Mouse (Mus musculus) kidney, embryonic 16.5 days (tissue): ENCODE measurements at regions not wholly inside any gene's neighbourhood (a gene's known extent, or its start where the extent isn't known, plus 50 kb on each side); places are given as distances from the start of the nearest gene placed in this dataset.

Source experiments
- ATAC-seq: fragments of 200-750 bp; cut with Nextera tagmentation; 2 replicates; pipeline ENCODE4 v1.8.0; 2017; ENCODE audit warnings: moderate TSS enrichment; ENCODE audit not compliant: low FRiP score, low TSS enrichment
- H3K27ac ChIP-seq: fragments of 300-500 bp; sonication (generic); 2 replicates; pipeline ENCODE4 v1.5.1; 2014; ENCODE audit warnings: low read length
- H3K27me3 ChIP-seq: fragments of 300-500 bp; sonication (generic); 2 replicates; pipeline ENCODE4 v1.6.1; 2014; ENCODE audit warnings: low read length, control low read depth, mixed read lengths; ENCODE audit not compliant: insufficient read depth
- H3K36me3 ChIP-seq: fragments of 300-500 bp; sonication (generic); 2 replicates; pipeline ENCODE4 v1.6.1; 2014; ENCODE audit warnings: low read length, control low read depth, mixed read lengths; ENCODE audit not compliant: insufficient read depth
- H3K4me1 ChIP-seq: fragments of 300-500 bp; sonication (generic); 2 replicates; pipeline ENCODE4 v1.6.1; 2014; ENCODE audit warnings: low read length, control low read depth, mixed read lengths; ENCODE audit not compliant: insufficient read depth
- H3K4me2 ChIP-seq: fragments of 300-500 bp; sonication (generic); replicated peaks from 2 replicates; pipeline ENCODE4 v1.6.1; 2014; ENCODE audit warnings: low read depth, low read length
- H3K4me3 ChIP-seq: fragments of 300-500 bp; sonication (generic); 2 replicates; pipeline ENCODE4 v1.5.1; 2014; ENCODE audit warnings: mild to moderate bottlenecking, low read length
- H3K9ac ChIP-seq: fragments of 300-500 bp; sonication (generic); replicated peaks from 2 replicates; pipeline ENCODE4 v1.6.1; 2014; ENCODE audit warnings: low read length
- H3K9me3 ChIP-seq: fragments of 300-500 bp; sonication (generic); 2 replicates; pipeline ENCODE4 v1.6.1; 2016; ENCODE audit warnings: low read length, control low read depth
- WGBS: fragments of 180-500 bp; shearing (Covaris S2); extraction: QIAGEN DNeasy Blood & Tissue Kit; methylation state at CpG from one replicate; pipeline ENCODE4 v1.1.7; 2014; 5-methylcytosine and 5-hydroxymethylcytosine counted together

GRCm38 (mm10) chr7:137766721-137767120 lies 329.3 kb downstream of the Glrx3 start:
- WGBS = 72% methylated on average over 2 of the region's 2 CpGs
- Histone ChIP-seq H3K36me3 (no peaks in the 10 kb centered on the region), H3K9me3 (no peaks in the 10 kb centered on the region), H3K27ac (no peak overlapping the region), H3K27me3 (no peaks in the 10 kb centered on the region), H3K9ac (no peak overlapping the region), H3K4me2 (no peak overlapping the region), H3K4me3 (no peak overlapping the region), H3K4me1 (no peaks in the 10 kb centered on the region)
- no peak for ATAC-seq

GRCm38 (mm10) chr7:137773051-137773964 lies 335.9 kb downstream of the Glrx3 start:
- Histone ChIP-seq H3K9ac (no peak overlapping the region), H3K4me1 (no peaks in the 10 kb centered on the region), H3K4me2 (no peak overlapping the region), H3K36me3 (no peaks in the 10 kb centered on the region), H3K9me3 (no peaks in the 10 kb centered on the region), H3K27ac (no peak overlapping the region), H3K4me3 (no peak overlapping the region), H3K27me3 (no peaks in the 10 kb centered on the region)
- WGBS = 85% methylated on average over 7 of the region's 7 CpGs
- ATAC-seq = no peak

GRCm38 (mm10) chr7:137773965-137774310 lies 336.5 kb downstream of the Glrx3 start:
- H3K4me3 ChIP-seq = no peak overlapping the region
- WGBS = 46% methylated on average over 7 of the region's 7 CpGs
- H3K4me1 ChIP-seq = no peaks in the 10 kb centered on the region
- no peak overlapping the region for H3K27ac ChIP-seq
- H3K9me3 ChIP-seq = no peaks in the 10 kb centered on the region
- H3K4me2 ChIP-seq = no peak overlapping the region
- ATAC-seq = no peak
- no peak overlapping the region for H3K9ac ChIP-seq
- H3K27me3 ChIP-seq = no peaks in the 10 kb centered on the region
- H3K36me3 ChIP-seq = no peaks in the 10 kb centered on the region

DNA sequence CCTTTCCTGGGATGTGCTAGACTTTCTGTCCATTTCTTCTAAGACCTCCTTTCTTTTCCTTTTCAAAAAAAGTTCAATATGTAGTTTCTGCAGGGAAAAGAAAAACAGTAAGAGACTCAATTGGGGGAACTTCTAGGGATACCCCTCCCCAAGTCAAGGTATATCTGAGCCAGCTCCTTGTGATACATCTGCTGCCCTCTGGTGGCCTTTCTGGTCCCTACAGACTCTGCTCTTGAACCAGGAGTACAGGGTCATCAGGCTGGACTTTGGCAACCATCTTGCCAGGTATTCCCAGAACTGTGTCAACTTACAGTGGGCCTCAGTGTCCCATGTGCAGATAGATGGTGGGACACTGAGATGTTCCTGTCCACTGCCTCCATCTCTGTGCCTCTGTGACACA lies 346.5 kb downstream of the Glrx3 start:
- Histone ChIP-seq H3K9ac (no peak overlapping the region), H3K9me3 (no peaks in the 10 kb centered on the region; the same call in 1 of the 2 replicates), H3K4me3 (no peak overlapping the region), H3K4me2 (no peak overlapping the region), H3K27me3 (no peaks in the 10 kb centered on the region), H3K27ac (no peak overlapping the region), H3K36me3 (no peaks in the 10 kb centered on the region), H3K4me1 (no peaks in the 10 kb centered on the region)
- no peak for ATAC-seq

GRCm38 (mm10) chr7:137805361-137805760 lies 367.9 kb downstream of the Glrx3 start:
- ATAC-seq = no peak
- 58% methylated on average over 6 of the region's 6 CpGs for whole genome bisulfite sequencing
- H3K9me3 ChIP-seq = no peaks in the 10 kb centered on the region
- no peaks in the 10 kb centered on the region for H3K36me3 ChIP-seq
- H3K4me3 ChIP-seq = no peak overlapping the region
- H3K27me3 ChIP-seq = no peaks in the 10 kb centered on the region
- H3K4me1 ChIP-seq = no peaks in the 10 kb centered on the region
- no peak overlapping the region for H3K9ac ChIP-seq
- H3K27ac ChIP-seq = no peak overlapping the region
- H3K4me2 ChIP-seq = no peak overlapping the region

GRCm38 (mm10) chr7:137812839-137813238 lies 375.4 kb downstream of the Glrx3 start:
- WGBS = 87% methylated on average over 3 of the region's 3 CpGs
- Histone ChIP-seq H3K9me3 (no peaks in the 10 kb centered on the region), H3K27ac (no peak overlapping the region), H3K4me2 (no peak overlapping the region), H3K27me3 (no peaks in the 10 kb centered on the region), H3K36me3 (no peaks in the 10 kb centered on the region), H3K4me3 (no peak overlapping the region), H3K4me1 (no peaks in the 10 kb centered on the region), H3K9ac (no peak overlapping the region)
- ATAC-seq = no peak

DNA sequence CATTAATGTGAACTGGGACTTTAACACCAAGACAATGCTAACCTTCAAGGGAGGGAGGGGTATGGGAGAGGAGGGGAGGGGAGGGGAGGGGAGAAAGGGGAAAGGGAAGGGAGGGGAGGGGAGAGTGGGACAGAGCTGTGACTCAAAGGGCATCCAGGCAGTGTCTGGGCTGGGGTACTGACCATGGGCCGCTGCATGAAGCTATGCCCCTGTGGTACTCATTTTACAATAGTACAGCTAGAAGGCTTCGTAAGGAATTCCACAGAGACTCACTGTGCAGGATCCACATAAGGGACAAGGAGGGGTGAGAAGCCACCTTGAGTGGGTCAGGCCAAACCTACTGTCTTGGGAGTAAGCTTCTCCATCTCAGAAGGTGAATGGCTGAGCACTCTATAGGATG lies 403.1 kb downstream of the Glrx3 start:
- WGBS = 64% methylated on average over 2 of the region's 2 CpGs
- Histone ChIP-seq H3K9ac (no peak overlapping the region), H3K36me3 (no peaks in the 10 kb centered on the region), H3K4me2 (no peak overlapping the region), H3K27ac (peak overlapping the region; percentile 46; the same call in 1 of the 2 replicates), H3K27me3 (no peaks in the 10 kb centered on the region), H3K4me3 (no peak overlapping the region), H3K4me1 (peaks cover 10% of the 10 kb centered on the region), H3K9me3 (no peaks in the 10 kb centered on the region)
- peak; percentile 54; the same call in 1 of the 2 replicates for ATAC-seq

DNA sequence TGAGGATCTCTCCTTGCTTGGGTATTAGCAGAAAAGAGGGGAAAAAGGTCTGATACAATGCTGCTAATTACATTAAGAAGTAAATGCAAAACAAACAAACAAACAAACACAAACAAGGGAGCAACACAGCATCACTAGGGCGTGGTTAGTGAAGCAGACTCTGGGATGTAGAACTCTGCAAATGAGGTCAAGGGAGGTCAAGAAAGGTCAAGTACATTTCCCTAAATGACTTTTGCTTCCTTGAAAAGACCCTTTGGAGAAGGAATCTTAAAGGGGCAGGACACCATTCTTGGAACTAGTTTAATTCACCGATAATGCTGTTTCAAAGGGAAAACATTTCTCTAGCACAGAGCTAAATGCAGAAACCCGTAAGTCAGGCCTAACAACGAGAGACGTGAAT lies 403.6 kb downstream of the Glrx3 start:
- no peak overlapping the region for H3K4me3 ChIP-seq
- H3K4me1 ChIP-seq = peaks cover 10% of the 10 kb centered on the region
- no peak overlapping the region for H3K9ac ChIP-seq
- H3K27ac ChIP-seq = 0 out of 2 replicates have a peak overlapping the region, but pooled peaks have one; percentile 5
- ATAC-seq = no peak
- H3K36me3 ChIP-seq = no peaks in the 10 kb centered on the region
- no peaks in the 10 kb centered on the region for H3K27me3 ChIP-seq
- H3K9me3 ChIP-seq = no peaks in the 10 kb centered on the region
- 49% methylated on average over 5 of the region's 5 CpGs for WGBS
- no peak overlapping the region for H3K4me2 ChIP-seq

GRCm38 (mm10) chr7:137841456-137842100 lies 404.2 kb downstream of the Glrx3 start:
- H3K4me3 ChIP-seq = no peak overlapping the region
- H3K36me3 ChIP-seq = no peaks in the 10 kb centered on the region
- 20% methylated on average over 8 of the region's 8 CpGs for WGBS
- no peaks in the 10 kb centered on the region for H3K27me3 ChIP-seq
- H3K4me1 ChIP-seq = peaks cover 10% of the 10 kb centered on the region
- H3K9ac ChIP-seq = no peak overlapping the region
- no peaks in the 10 kb centered on the region for H3K9me3 ChIP-seq
- no peak overlapping the region for H3K27ac ChIP-seq
- H3K4me2 ChIP-seq = no peak overlapping the region
- no peak; the same call in 1 of the 2 replicates for ATAC-seq

DNA sequence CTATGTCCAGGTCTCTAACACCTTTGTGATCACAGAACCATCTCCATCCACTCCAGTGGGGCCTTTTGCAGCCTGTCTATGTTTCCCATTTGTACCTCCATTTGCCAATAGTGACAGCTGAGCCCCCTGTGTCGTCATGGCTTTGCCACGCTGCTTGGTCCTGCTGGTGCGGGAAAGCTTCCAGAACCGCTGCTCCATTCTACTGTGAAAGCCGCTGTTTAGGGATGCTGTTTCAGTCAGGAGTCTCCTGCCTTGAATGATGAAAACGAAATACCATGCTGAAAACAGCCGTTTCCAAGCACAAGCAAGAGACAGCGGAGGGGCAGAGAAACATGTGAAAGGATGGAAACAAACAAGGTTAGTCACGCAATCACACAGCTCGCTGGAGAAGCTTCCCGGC lies 410.4 kb downstream of the Glrx3 start:
- no peak for ATAC-seq

More for the DNA sequence above, 410.4 kb downstream of the Glrx3 start:
- no peak overlapping the region for H3K9ac ChIP-seq
- no peak overlapping the region for H3K4me3 ChIP-seq
- H3K27ac ChIP-seq = no peak overlapping the region
- H3K27me3 ChIP-seq = no peaks in the 10 kb centered on the region
- no peaks in the 10 kb centered on the region for H3K9me3 ChIP-seq
- 75% methylated on average over 11 of the region's 11 CpGs for WGBS
- H3K4me1 ChIP-seq = no peaks in the 10 kb centered on the region
- H3K4me2 ChIP-seq = no peak overlapping the region
- no peaks in the 10 kb centered on the region for H3K36me3 ChIP-seq
